Mouse (Mus musculus) neural tube, embryonic 12.5 days (tissue): ENCODE results near the gene Gria3. TPM values are rescaled to one million over a fixed set of nuclear protein-coding genes. Genes with fewer than 3 reads are reported as not detected.

ENCODE experiments used
- ATAC-seq: fragments of 200-750 bp; cut with Nextera tagmentation; 2 replicates; pipeline ENCODE4 v1.8.0; 2017; ENCODE audit warnings: low read depth, mild to moderate bottlenecking, moderate TSS enrichment, moderate library complexity; ENCODE audit not compliant: low FRiP score
- H3K27ac ChIP-seq: fragments of 300-500 bp; sonication (generic); 2 replicates; pipeline ENCODE4 v1.5.1; 2016
- H3K27me3 ChIP-seq: fragments of 300-500 bp; sonication (generic); replicated peaks from 2 replicates; pipeline ENCODE4 v1.6.1; 2016; ENCODE audit warnings: mild to moderate bottlenecking
- H3K36me3 ChIP-seq: fragments of 300-500 bp; sonication (generic); 2 replicates; pipeline ENCODE4 v1.6.1; 2016; ENCODE audit warnings: mild to moderate bottlenecking
- H3K4me1 ChIP-seq: fragments of 300-500 bp; sonication (generic); 2 replicates; pipeline ENCODE4 v1.6.1; 2016
- H3K4me2 ChIP-seq: fragments of 300-500 bp; sonication (generic); replicated peaks from 2 replicates; pipeline ENCODE4 v1.6.1; 2016; ENCODE audit warnings: mild to moderate bottlenecking
- H3K4me3 ChIP-seq: fragments of 300-500 bp; sonication (generic); 2 replicates; pipeline ENCODE4 v1.5.1; 2016
- H3K9ac ChIP-seq: fragments of 300-500 bp; sonication (generic); 2 replicates; pipeline ENCODE4 v1.6.1; 2016; ENCODE audit warnings: mild to moderate bottlenecking
- H3K9me3 ChIP-seq: fragments of 300-500 bp; sonication (generic); 2 replicates; pipeline ENCODE4 v1.6.1; 2016; ENCODE audit warnings: mild to moderate bottlenecking
- WGBS: fragments of 180-500 bp; shearing (Covaris S2); methylation state at CpG from one replicate; pipeline ENCODE4 v1.1.7; 2016; 5-methylcytosine and 5-hydroxymethylcytosine counted together
- microRNA-seq: library from miRNA; unstranded; fragments of <30 nt; microRNA quantifications from one replicate; pipeline ENCODE4, GENCODE M21; 2017
- polyA plus RNA-seq: library from polyadenylated mRNA; unstranded; fragments of >200 nt; fragmentation: Nextera tagmentation; extraction: Ambion mirVana; gene quantifications from 2 replicates; pipeline ENCODE4 v1.2.1, GENCODE M21; 2016

Gria3 gene
- polyA plus RNA-seq, 1 experiment from 2014 or later, result 6.4 TPM

GRCm38 (mm10) chrX:41587692-41588091 lies 187.0 kb downstream of the Gria3 start:
- Histone ChIP-seq H3K9ac (no peak overlapping the region), H3K9me3 (no peaks in the 10 kb centered on the region), H3K27ac (no peak overlapping the region), H3K4me3 (no peak overlapping the region), H3K36me3 (no peaks in the 10 kb centered on the region), H3K27me3 (no peaks in the 10 kb centered on the region), H3K4me1 (no peaks in the 10 kb centered on the region), H3K4me2 (no peak overlapping the region)
- ATAC-seq, result no peak
- 94% methylated on average over 3 of the region's 3 CpGs for WGBS

GRCm38 (mm10) chrX:41607181-41607580 lies 206.5 kb downstream of the Gria3 start:
- H3K9ac ChIP-seq, result no peak overlapping the region
- no peak overlapping the region for H3K4me2 ChIP-seq
- no peaks in the 10 kb centered on the region for H3K27me3 ChIP-seq
- no peaks in the 10 kb centered on the region for H3K36me3 ChIP-seq
- H3K4me1 ChIP-seq, result no peaks in the 10 kb centered on the region
- ATAC-seq, result no peak
- no peak overlapping the region for H3K4me3 ChIP-seq
- 74% methylated on average over 1 of the region's 1 CpGs for WGBS
- no peaks in the 10 kb centered on the region for H3K9me3 ChIP-seq
- H3K27ac ChIP-seq, result no peak overlapping the region

- Histone ChIP-seq H3K9me3 (no peaks in the 10 kb centered on the region), H3K27ac (no peak overlapping the region), H3K9ac (no peak overlapping the region), H3K36me3 (no peaks in the 10 kb centered on the region), H3K4me2 (no peak overlapping the region), H3K4me3 (no peak overlapping the region), H3K27me3 (no peaks in the 10 kb centered on the region), H3K4me1 (no peaks in the 10 kb centered on the region)
- no peak; the same call in 1 of the 2 replicates for ATAC-seq
- 46% methylated on average over 2 of the region's 2 CpGs for WGBS
Measured at GRCm38 (mm10) chrX:41614920-41615319, 214.3 kb downstream of the Gria3 start.

- H3K4me2 ChIP-seq, result no peak overlapping the region
- ATAC-seq, result no peak
- no peak overlapping the region for H3K9ac ChIP-seq
- 72% methylated on average over 1 of the region's 1 CpGs for WGBS
- H3K4me1 ChIP-seq, result no peaks in the 10 kb centered on the region
- no peaks in the 10 kb centered on the region for H3K27me3 ChIP-seq
- no peaks in the 10 kb centered on the region for H3K36me3 ChIP-seq
- no peak overlapping the region for H3K27ac ChIP-seq
- H3K9me3 ChIP-seq, result no peaks in the 10 kb centered on the region
- no peak overlapping the region for H3K4me3 ChIP-seq
Measured at GRCm38 (mm10) chrX:41616928-41617327, 216.3 kb downstream of the Gria3 start.

- Histone ChIP-seq H3K36me3 (no peaks in the 10 kb centered on the region), H3K4me2 (no peak overlapping the region), H3K4me3 (no peak overlapping the region), H3K9me3 (no peaks in the 10 kb centered on the region), H3K27me3 (no peaks in the 10 kb centered on the region), H3K4me1 (no peaks in the 10 kb centered on the region), H3K27ac (no peak overlapping the region), H3K9ac (no peak overlapping the region)
- no peak for ATAC-seq
- WGBS, result 92% methylated on average over 2 of the region's 2 CpGs
Measured at GRCm38 (mm10) chrX:41618396-41618795, 217.7 kb downstream of the Gria3 start.

- H3K4me3 ChIP-seq, result no peak overlapping the region
- WGBS, result 57% methylated on average over 4 of the region's 4 CpGs
- no peak overlapping the region for H3K4me2 ChIP-seq
- H3K9ac ChIP-seq, result no peak overlapping the region
- H3K36me3 ChIP-seq, result no peaks in the 10 kb centered on the region
- no peak for ATAC-seq
- no peaks in the 10 kb centered on the region for H3K27me3 ChIP-seq
- no peaks in the 10 kb centered on the region for H3K4me1 ChIP-seq
- no peaks in the 10 kb centered on the region for H3K9me3 ChIP-seq
- H3K27ac ChIP-seq, result no peak overlapping the region
Measured at GRCm38 (mm10) chrX:41633576-41633975, 232.9 kb downstream of the Gria3 start.

GRCm38 (mm10) chrX:41644954-41645353 lies 244.3 kb downstream of the Gria3 start:
- H3K4me1 ChIP-seq, result no peaks in the 10 kb centered on the region
- no peaks in the 10 kb centered on the region for H3K27me3 ChIP-seq
- WGBS, result 58% methylated on average over 2 of the region's 2 CpGs
- H3K4me2 ChIP-seq, result no peak overlapping the region
- no peak overlapping the region for H3K27ac ChIP-seq
- H3K9me3 ChIP-seq, result no peaks in the 10 kb centered on the region
- no peak overlapping the region for H3K4me3 ChIP-seq
- H3K36me3 ChIP-seq, result no peaks in the 10 kb centered on the region
- ATAC-seq, result no peak
- H3K9ac ChIP-seq, result no peak overlapping the region

DNA sequence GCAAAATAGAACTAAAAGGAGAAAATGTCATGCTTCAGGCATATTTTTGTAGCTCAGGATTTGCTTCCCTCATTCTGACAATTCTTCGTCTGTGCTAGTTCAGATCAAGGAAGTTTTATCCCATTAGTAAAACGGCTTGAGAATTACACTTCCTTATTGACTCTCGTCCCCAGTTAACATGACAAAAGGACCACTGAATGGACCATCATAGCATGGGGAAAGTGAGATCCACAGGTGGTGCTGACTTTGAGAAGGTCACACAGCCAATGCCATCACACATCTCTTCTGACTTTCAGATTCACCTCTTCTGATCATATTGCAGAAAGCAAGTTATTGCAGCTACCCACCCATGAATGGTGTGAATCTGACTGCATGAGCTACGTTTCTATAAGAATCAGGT lies 257.1 kb downstream of the Gria3 start:
- H3K9me3 ChIP-seq, result no peaks in the 10 kb centered on the region
- H3K4me2 ChIP-seq, result no peak overlapping the region
- no peak overlapping the region for H3K27ac ChIP-seq
- ATAC-seq, result no peak
- H3K9ac ChIP-seq, result no peak overlapping the region
- no peaks in the 10 kb centered on the region for H3K27me3 ChIP-seq
- H3K36me3 ChIP-seq, result no peaks in the 10 kb centered on the region
- H3K4me3 ChIP-seq, result no peak overlapping the region
- 51% methylated on average over 4 of the region's 4 CpGs for WGBS
- H3K4me1 ChIP-seq, result no peaks in the 10 kb centered on the region

- Histone ChIP-seq H3K36me3 (no peaks in the 10 kb centered on the region), H3K9me3 (no peaks in the 10 kb centered on the region), H3K9ac (no peak overlapping the region), H3K4me1 (no peaks in the 10 kb centered on the region), H3K4me3 (no peak overlapping the region), H3K27me3 (no peaks in the 10 kb centered on the region), H3K4me2 (no peak overlapping the region), H3K27ac (no peak overlapping the region)
- no peak for ATAC-seq
- WGBS, result 58% methylated on average over 2 of the region's 2 CpGs
Measured at GRCm38 (mm10) chrX:41688869-41689268, 288.2 kb downstream of the Gria3 start.

DNA sequence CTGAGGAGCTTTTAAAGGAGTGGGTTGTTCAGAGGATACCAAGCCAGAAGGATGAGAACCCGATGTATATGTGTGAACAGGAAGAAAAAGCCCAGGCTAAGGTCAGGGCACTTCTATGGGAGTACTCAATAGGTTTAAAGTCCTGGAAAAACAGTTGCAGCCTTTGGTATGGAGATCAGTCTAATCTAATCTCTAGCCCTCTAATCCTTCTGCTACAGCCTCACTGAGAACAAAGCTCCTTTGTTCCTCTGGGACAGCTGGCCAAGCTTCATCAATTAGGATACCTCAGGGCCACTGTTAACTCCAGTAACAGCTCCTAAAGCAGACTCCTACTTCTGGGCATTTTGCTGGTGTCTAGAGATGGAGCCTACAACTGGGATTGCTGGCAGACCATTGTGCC lies 291.4 kb downstream of the Gria3 start:
- no peaks in the 10 kb centered on the region for H3K36me3 ChIP-seq

More for the DNA sequence above, 291.4 kb downstream of the Gria3 start:
- Histone ChIP-seq H3K9me3 (no peaks in the 10 kb centered on the region), H3K4me2 (no peak overlapping the region), H3K27me3 (no peaks in the 10 kb centered on the region), H3K4me1 (no peaks in the 10 kb centered on the region), H3K9ac (no peak overlapping the region), H3K27ac (no peak overlapping the region), H3K4me3 (no peak overlapping the region)
- ATAC-seq, result no peak
- WGBS, result 33% methylated on average over 1 of the region's 1 CpGs

Small RNA genes lying within 50 kb of the gene (microRNA-seq; reads per million reads assigned to microRNA genes)
- gene Gm22413, result not detected
